In the genomic region with DNA sequence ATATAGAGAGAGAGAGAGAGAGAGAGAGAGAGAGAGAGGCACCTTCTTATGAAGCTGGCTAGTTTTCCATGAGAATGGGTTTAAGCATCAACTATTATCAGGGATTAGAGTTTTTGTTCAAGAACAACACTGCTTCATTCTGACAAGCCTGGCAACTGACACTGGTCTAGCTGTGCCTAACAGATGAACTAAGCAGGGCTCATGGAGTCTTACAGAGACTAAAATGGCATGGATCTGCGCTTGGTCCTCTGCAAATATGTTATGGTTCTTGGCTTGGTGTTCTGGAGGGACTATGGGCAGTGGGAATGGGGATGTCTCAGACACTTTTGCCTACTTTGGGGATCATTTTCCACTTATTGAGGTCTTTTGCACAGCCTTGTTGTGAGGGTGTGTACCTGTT, we compare ENCODE assay signal across 30 mouse cellular contexts.
DNase-seq lines count a peak whose midpoint lies in the region; ATAC-seq and TF ChIP-seq lines count a peak whose summit lies in the region.
"Had no signal": no experiment of that assay in that cellular context is flagged by ENCODE, and none has a peak within 500 bp of the region (broad histone marks: within the 10 kb centered on the region; RNA-seq: fewer than 3 reads in every experiment).

No protein-coding gene starts in this region.

- no peak for TF ChIP-seq POLR2A in cerebellum, adult 2 months (IDR thresholded peaks at IDR 0.05; ENCODE audit: borderline replicate concordance, insufficient read depth, low read length)

- no peak overlapping the region for H3K4me3 ChIP-seq in cerebellum, adult 2 months (replicated peaks; ENCODE audit: insufficient read depth, low read depth, low read length)
- H3K4me3 ChIP-seq in forebrain, embryonic 11.5 days (ENCODE audit: low read depth, low read length) = no peak overlapping the region
- H3K4me3 ChIP-seq: embryonic facial prominence, embryonic 10.5 days; embryonic facial prominence, embryonic 13.5 days; erythroblast, embryonic 14.5 days; forebrain, embryonic 13.5 days; gastrocnemius, adult 2 months; heart, embryonic 12.5 days; heart, embryonic 15.5 days; hindbrain, embryonic 10.5 days; hindbrain, embryonic 13.5 days; intestine, embryonic 15.5 days had no signal

- peak overlapping the region; percentile 4; the same call in 1 of the 2 replicates for H3K27ac ChIP-seq in cerebellum, adult 2 months (ENCODE audit: insufficient read depth, low read length)
- no peak overlapping the region for H3K27ac ChIP-seq in forebrain, embryonic 11.5 days (ENCODE audit: low read depth, low read length)
- H3K27ac ChIP-seq: embryonic facial prominence, embryonic 10.5 days; embryonic facial prominence, embryonic 13.5 days; forebrain, embryonic 13.5 days; gastrocnemius, adult 2 months; heart, embryonic 15.5 days; hindbrain, embryonic 10.5 days; hindbrain, embryonic 13.5 days; intestine, embryonic 15.5 days had no signal

- 6% methylated on average over 1 of the region's 1 CpGs for WGBS in cerebellum, adult 2 months
- WGBS in forebrain, embryonic 11.5 days = 68% methylated on average over 1 of the region's 1 CpGs

- no peaks in the 10 kb centered on the region for H3K36me3 ChIP-seq in forebrain, embryonic 11.5 days (ENCODE audit: control insufficient read depth, insufficient read depth, low read length)
- H3K36me3 ChIP-seq: embryonic facial prominence, embryonic 10.5 days; embryonic facial prominence, embryonic 13.5 days; heart, embryonic 12.5 days; heart, embryonic 15.5 days; hindbrain, embryonic 10.5 days; hindbrain, embryonic 13.5 days; intestine, embryonic 15.5 days had no signal

- TF ChIP-seq CTCF in cerebellum, adult 2 months (IDR thresholded peaks at IDR 0.05; ENCODE audit: borderline replicate concordance, insufficient read depth, low read depth, low read length) = no peak

- H3K9ac ChIP-seq in forebrain, embryonic 11.5 days (ENCODE audit: low read length) = no peak overlapping the region
- H3K9ac ChIP-seq: embryonic facial prominence, embryonic 13.5 days; forebrain, embryonic 13.5 days; heart, embryonic 12.5 days; heart, embryonic 15.5 days; hindbrain, embryonic 13.5 days; intestine, embryonic 15.5 days had no signal

- ATAC-seq in forebrain, embryonic 11.5 days (replicated peaks; ENCODE audit: low FRiP score) = no peak
- ATAC-seq: forebrain, embryonic 13.5 days; forebrain, embryonic 16.5 days; hindbrain, embryonic 16.5 days; intestine, embryonic 15.5 days; Patski had no signal

- DNase-seq in cerebellum, adult 18-20 months = peak; percentile 27 to 31
- no peak for DNase-seq in cerebellum, postnatal 4 days (ENCODE audit: low spot score in 2 of 2)
- DNase-seq in cerebellum, adult 2 months = peak; percentile 22 to 53
- DNase-seq in cerebellum, adult 9-11 months = peak; percentile 37
- peak; percentile 26 to 36 for DNase-seq in cerebellum, postnatal 25 days
- DNase-seq in B cell, adult 2 months = no peak
- DNase-seq in forebrain, embryonic 11.5 days (ENCODE audit: low spot score) = no peak
- DNase-seq in thymus, postnatal 25 days = no peak
- DNase-seq: adrenal gland, postnatal 10 days; adrenal gland, postnatal 36 days; embryo, embryonic 11 days; gastrocnemius, adult 2 months; gastrocnemius, postnatal 14 days; heart, adult 18-20 months; heart, postnatal 10 days; heart, postnatal 36 days; kidney, adult 11 months; kidney, adult 8-10 months had no signal

- H3K4me1 ChIP-seq in cerebellum, adult 2 months (ENCODE audit: control insufficient read depth, insufficient read depth, low read length) = peaks cover 16% of the 10 kb centered on the region; the same call in 1 of the 2 replicates
- no peaks in the 10 kb centered on the region for H3K4me1 ChIP-seq in forebrain, embryonic 11.5 days (replicated peaks; ENCODE audit: control insufficient read depth, insufficient read depth, low read length)
- H3K4me1 ChIP-seq: embryonic facial prominence, embryonic 10.5 days; embryonic facial prominence, embryonic 13.5 days; forebrain, embryonic 13.5 days; heart, embryonic 12.5 days; heart, embryonic 15.5 days; hindbrain, embryonic 10.5 days; hindbrain, embryonic 13.5 days; intestine, embryonic 15.5 days had no signal

- no peaks in the 10 kb centered on the region for H3K9me3 ChIP-seq in forebrain, embryonic 11.5 days (ENCODE audit: control insufficient read depth, low read length)
- H3K9me3 ChIP-seq: embryonic facial prominence, embryonic 10.5 days; embryonic facial prominence, embryonic 13.5 days; forebrain, embryonic 13.5 days; heart, embryonic 12.5 days; heart, embryonic 15.5 days; hindbrain, embryonic 10.5 days; hindbrain, embryonic 13.5 days; intestine, embryonic 15.5 days had no signal

- H3K27me3 ChIP-seq in cerebellum, adult 2 months (ENCODE audit: control insufficient read depth, insufficient read depth, low read length) = no peaks in the 10 kb centered on the region
- no peaks in the 10 kb centered on the region for H3K27me3 ChIP-seq in forebrain, embryonic 11.5 days (ENCODE audit: control insufficient read depth, insufficient read depth, low read length)
- H3K27me3 ChIP-seq: embryonic facial prominence, embryonic 13.5 days; forebrain, embryonic 13.5 days; heart, embryonic 12.5 days; heart, embryonic 15.5 days; hindbrain, embryonic 13.5 days; intestine, embryonic 15.5 days; Patski had no signal

- H3K4me2 ChIP-seq in forebrain, embryonic 11.5 days (ENCODE audit: low read depth, low read length, severe bottlenecking) = no peak overlapping the region
- H3K4me2 ChIP-seq: embryonic facial prominence, embryonic 13.5 days; forebrain, embryonic 13.5 days; heart, embryonic 12.5 days; heart, embryonic 15.5 days; hindbrain, embryonic 13.5 days; intestine, embryonic 15.5 days had no signal

Comparison
In these comparisons a context has a peak if more than half of its experiments do, and no peak if none do; other contexts are left out.
1. DNase-seq: peak in cerebellum, adult 18-20 months (2 of 2), cerebellum, adult 2 months (2 of 2), cerebellum, adult 9-11 months (single experiment) and cerebellum, postnatal 25 days (2 of 2); none in cerebellum, postnatal 4 days (0 of 2), B cell, adult 2 months (0 of 2), forebrain, embryonic 11.5 days (single experiment) and thymus, postnatal 25 days (single experiment).